Mouse (Mus musculus): ENCODE measurements around the gene Gatad2a. TPM values are rescaled to one million over a fixed set of nuclear protein-coding genes. Genes with fewer than 3 reads are reported as not detected.

Gene Gatad2a
- polyA plus RNA-seq, 1 experiment from 2014 or later: 49.6 TPM

DNA sequence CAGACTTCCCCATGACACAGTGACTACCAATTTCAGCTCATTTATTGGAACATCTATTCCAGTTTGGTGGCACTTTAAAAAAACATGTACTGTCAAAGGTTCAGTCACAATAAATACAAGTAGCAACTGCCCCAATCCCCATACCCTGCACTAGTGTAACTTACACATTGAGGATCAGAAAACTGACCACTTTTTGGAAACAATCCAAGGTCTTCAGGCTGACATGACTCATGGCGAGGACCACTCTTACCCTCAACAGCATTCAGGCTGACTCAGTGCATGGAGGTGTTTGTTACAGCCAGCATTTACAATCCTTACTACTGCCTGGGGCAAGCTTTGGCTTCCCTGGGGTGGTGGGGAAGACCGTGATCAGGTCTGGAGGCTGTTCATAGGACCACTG, 89.1 kb downstream of the Gatad2a start:
- no peak overlapping the region for H3K4me3 ChIP-seq (ENCODE audit: low read depth, low read length)
- no peak overlapping the region for H3K27ac ChIP-seq (ENCODE audit: low read length)
- no peak overlapping the region for H3K4me2 ChIP-seq (replicated peaks; ENCODE audit: low read depth, low read length)
- ATAC-seq (ENCODE audit: insufficient number of reproducible peaks, insufficient read depth, low FRiP score, low read depth): no peak
- no peaks in the 10 kb centered on the region for H3K9me3 ChIP-seq (ENCODE audit: control insufficient read depth, low read depth, low read length)
- H3K9ac ChIP-seq (replicated peaks; ENCODE audit: low read depth, low read length): no peak overlapping the region
- no peaks in the 10 kb centered on the region for H3K27me3 ChIP-seq (ENCODE audit: control insufficient read depth, insufficient read depth, low read length)
- WGBS: 86% methylated on average over 2 of the region's 2 CpGs
- H3K4me1 ChIP-seq (ENCODE audit: control insufficient read depth, insufficient read depth, low read length): 0 out of 2 replicates have a peak, but pooled peaks cover 2% of the 10 kb centered on the region
- peaks cover 28% of the 10 kb centered on the region for H3K36me3 ChIP-seq (ENCODE audit: control insufficient read depth, insufficient read depth, low read length)

DNA sequence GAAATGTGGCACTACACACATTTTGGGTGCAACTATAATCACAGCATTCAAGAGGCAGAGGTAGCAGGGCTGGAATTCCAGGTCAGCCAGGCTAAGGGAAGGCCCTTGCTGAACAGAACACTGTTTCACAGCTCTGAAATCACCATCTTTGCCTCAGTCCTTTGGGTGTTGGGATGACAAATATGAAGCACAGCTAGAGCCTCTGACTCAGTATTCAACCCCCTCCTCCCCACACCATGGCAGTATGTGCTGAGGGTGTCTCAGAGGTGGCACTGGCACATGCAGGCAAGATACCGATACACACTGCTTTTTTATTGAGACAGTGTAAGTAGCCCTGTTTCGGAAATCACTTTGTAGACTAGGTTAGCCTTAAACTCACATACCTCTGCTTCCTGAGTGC, 89.9 kb downstream of the Gatad2a start:
- Histone ChIP-seq H3K4me3 (ENCODE audit: low read depth, low read length) (no peak overlapping the region), H3K9me3 (ENCODE audit: control insufficient read depth, low read depth, low read length) (no peaks in the 10 kb centered on the region), H3K36me3 (ENCODE audit: control insufficient read depth, insufficient read depth, low read length) (peaks cover 21% of the 10 kb centered on the region), H3K27me3 (ENCODE audit: control insufficient read depth, insufficient read depth, low read length) (no peaks in the 10 kb centered on the region), H3K27ac (ENCODE audit: low read length) (no peak overlapping the region), H3K4me1 (ENCODE audit: control insufficient read depth, insufficient read depth, low read length) (0 out of 2 replicates have a peak, but pooled peaks cover 4% of the 10 kb centered on the region), H3K4me2 (replicated peaks; ENCODE audit: low read depth, low read length) (no peak overlapping the region), H3K9ac (replicated peaks; ENCODE audit: low read depth, low read length) (no peak overlapping the region)
- ATAC-seq (ENCODE audit: insufficient number of reproducible peaks, insufficient read depth, low FRiP score, low read depth): no peak
- WGBS: 94% methylated on average over 2 of the region's 2 CpGs

DNA sequence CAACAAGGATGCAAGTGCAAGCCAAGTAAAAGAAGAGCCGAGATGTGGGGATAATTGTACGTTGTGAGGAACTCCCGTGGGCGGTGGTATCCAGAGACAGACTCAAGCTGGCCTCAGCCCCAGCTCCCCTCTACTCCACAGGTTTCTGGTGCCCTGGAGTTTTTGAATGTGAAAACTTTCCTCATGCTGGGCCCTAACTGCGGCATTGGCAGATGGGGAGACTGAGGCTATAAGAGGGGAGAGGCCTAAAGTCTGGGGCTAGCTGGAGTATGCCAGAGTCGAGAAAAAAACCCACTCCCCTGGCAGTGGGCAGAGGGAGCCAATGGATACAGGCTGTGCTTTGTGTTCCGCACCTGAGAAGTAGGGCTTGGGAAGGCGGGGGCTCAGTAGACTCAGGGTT, 92.1 kb downstream of the Gatad2a start:
- H3K9me3 ChIP-seq (ENCODE audit: control insufficient read depth, low read depth, low read length): no peaks in the 10 kb centered on the region
- peaks cover 11% of the 10 kb centered on the region; the same call in 1 of the 2 replicates for H3K4me1 ChIP-seq (ENCODE audit: control insufficient read depth, insufficient read depth, low read length)
- H3K9ac ChIP-seq (replicated peaks; ENCODE audit: low read depth, low read length): no peak overlapping the region
- peak overlapping the region; percentile 75; the same call in 1 of the 2 replicates for H3K4me3 ChIP-seq (ENCODE audit: low read depth, low read length)
- H3K4me2 ChIP-seq (replicated peaks; ENCODE audit: low read depth, low read length): no peak overlapping the region
- WGBS: 78% methylated on average over 8 of the region's 8 CpGs
- no peaks in the 10 kb centered on the region for H3K27me3 ChIP-seq (ENCODE audit: control insufficient read depth, insufficient read depth, low read length)
- H3K27ac ChIP-seq (ENCODE audit: low read length): no peak overlapping the region
- no peak for ATAC-seq (ENCODE audit: insufficient number of reproducible peaks, insufficient read depth, low FRiP score, low read depth)
- peaks cover 7% of the 10 kb centered on the region; the same call in 1 of the 2 replicates for H3K36me3 ChIP-seq (ENCODE audit: control insufficient read depth, insufficient read depth, low read length)

DNA sequence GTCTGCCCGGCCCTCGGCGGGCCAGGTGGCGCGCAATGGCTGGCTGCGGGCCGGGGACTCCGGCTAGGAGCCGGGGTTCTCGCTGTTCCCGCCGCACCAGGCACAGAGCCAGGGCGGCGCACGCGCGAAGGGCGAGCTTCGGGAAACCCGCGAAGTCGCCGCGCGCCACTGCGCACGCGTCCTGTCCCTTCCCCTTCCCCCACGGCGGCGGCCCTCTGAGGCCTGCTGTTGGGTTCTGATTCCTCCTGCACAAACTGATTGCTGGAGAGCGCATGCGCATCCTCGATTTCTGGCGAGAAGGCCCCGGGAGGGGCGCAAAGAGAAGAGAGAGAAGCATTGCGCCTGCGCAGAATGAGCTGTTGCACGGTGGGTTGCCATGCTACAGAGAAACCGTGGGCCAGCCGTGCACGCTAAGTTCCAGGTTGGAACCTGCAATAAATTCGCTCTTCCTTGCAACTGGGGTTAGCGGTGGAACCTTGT, 93.1 kb downstream of the Gatad2a start:
- peak overlapping the region; percentile 75 for H3K4me3 ChIP-seq (ENCODE audit: low read depth, low read length)
- under 1% methylated on average over 45 of the region's 45 CpGs for WGBS
- no peaks in the 10 kb centered on the region for H3K9me3 ChIP-seq (ENCODE audit: control insufficient read depth, low read depth, low read length)
- H3K4me2 ChIP-seq (replicated peaks; ENCODE audit: low read depth, low read length): peak overlapping the region; percentile 98
- H3K27ac ChIP-seq (ENCODE audit: low read length): peak overlapping the region; percentile 91
- peak overlapping the region; percentile 65 for H3K9ac ChIP-seq (replicated peaks; ENCODE audit: low read depth, low read length)
- H3K36me3 ChIP-seq (ENCODE audit: control insufficient read depth, insufficient read depth, low read length): peaks cover 4% of the 10 kb centered on the region; the same call in 1 of the 2 replicates
- H3K27me3 ChIP-seq (ENCODE audit: control insufficient read depth, insufficient read depth, low read length): no peaks in the 10 kb centered on the region
- ATAC-seq (ENCODE audit: insufficient number of reproducible peaks, insufficient read depth, low FRiP score, low read depth): peak; percentile 87
- H3K4me1 ChIP-seq (ENCODE audit: control insufficient read depth, insufficient read depth, low read length): peaks cover 11% of the 10 kb centered on the region; the same call in 1 of the 2 replicates

DNA sequence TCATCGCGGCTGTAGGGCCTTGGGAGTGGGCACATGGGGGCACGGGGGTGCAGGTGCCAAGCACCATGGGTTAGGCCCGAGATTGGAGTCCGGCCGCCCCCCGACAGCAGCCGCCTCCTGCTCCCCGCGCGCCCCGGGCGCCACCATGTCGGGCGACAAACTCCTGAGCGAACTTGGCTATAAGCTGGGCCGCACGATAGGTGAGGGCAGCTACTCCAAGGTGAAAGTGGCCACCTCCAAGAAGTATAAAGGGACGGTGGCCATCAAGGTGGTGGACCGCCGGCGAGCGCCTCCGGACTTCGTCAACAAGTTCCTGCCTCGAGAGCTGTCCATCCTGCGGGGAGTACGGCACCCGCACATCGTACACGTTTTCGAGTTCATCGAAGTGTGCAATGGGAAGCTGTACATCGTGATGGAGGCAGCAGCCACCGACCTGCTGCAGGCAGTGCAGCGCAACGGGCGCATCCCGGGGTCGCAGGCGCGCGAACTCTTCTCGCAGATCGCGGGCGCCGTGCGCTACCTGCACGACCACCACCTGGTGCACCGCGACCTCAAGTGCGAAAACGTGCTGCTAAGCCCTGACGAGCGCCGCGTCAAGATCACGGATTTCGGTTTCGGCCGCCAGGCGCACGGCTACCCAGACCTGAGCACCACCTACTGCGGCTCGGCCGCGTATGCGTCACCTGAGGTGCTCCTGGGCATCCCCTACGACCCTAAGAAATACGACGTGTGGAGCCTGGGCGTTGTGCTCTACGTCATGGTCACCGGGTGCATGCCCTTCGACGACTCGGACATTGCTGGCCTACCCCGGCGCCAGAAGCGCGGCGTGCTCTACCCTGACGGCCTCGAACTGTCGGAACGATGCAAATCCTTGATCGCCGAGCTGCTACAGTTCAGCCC, 93.8 kb downstream of the Gatad2a start, which contains the start of the genes Tssk6, Ndufa13 and Yjefn3:
Tssk6 (plus strand) TSS at position 22 of the 900 bp plus-strand sequence.
Ndufa13 (minus strand) TSS at position 396 of the 900 bp plus-strand sequence.
Yjefn3 (minus strand) TSS at position 550 of the 900 bp plus-strand sequence.
- ATAC-seq (ENCODE audit: insufficient number of reproducible peaks, insufficient read depth, low FRiP score, low read depth): peak; percentile 14
- WGBS: 3% methylated on average over 88 of the region's 89 CpGs
- Histone ChIP-seq H3K27me3 (ENCODE audit: control insufficient read depth, insufficient read depth, low read length) (no peaks in the 10 kb centered on the region), H3K4me3 (ENCODE audit: low read depth, low read length) (peak within 1 kb of the TSS; percentile 75), H3K9me3 (ENCODE audit: control insufficient read depth, low read depth, low read length) (no peaks in the 10 kb centered on the region), H3K9ac (replicated peaks; ENCODE audit: low read depth, low read length) (peak within 1 kb of the TSS; percentile 68), H3K27ac (ENCODE audit: low read length) (peak within 1 kb of the TSS; percentile 91), H3K4me2 (replicated peaks; ENCODE audit: low read depth, low read length) (peak within 1 kb of the TSS; percentile 98), H3K36me3 (ENCODE audit: control insufficient read depth, insufficient read depth, low read length) (no peaks in the 10 kb centered on the region; the same call in 1 of the 2 replicates), H3K4me1 (ENCODE audit: control insufficient read depth, insufficient read depth, low read length) (peaks cover 11% of the 10 kb centered on the region; the same call in 1 of the 2 replicates)

DNA sequence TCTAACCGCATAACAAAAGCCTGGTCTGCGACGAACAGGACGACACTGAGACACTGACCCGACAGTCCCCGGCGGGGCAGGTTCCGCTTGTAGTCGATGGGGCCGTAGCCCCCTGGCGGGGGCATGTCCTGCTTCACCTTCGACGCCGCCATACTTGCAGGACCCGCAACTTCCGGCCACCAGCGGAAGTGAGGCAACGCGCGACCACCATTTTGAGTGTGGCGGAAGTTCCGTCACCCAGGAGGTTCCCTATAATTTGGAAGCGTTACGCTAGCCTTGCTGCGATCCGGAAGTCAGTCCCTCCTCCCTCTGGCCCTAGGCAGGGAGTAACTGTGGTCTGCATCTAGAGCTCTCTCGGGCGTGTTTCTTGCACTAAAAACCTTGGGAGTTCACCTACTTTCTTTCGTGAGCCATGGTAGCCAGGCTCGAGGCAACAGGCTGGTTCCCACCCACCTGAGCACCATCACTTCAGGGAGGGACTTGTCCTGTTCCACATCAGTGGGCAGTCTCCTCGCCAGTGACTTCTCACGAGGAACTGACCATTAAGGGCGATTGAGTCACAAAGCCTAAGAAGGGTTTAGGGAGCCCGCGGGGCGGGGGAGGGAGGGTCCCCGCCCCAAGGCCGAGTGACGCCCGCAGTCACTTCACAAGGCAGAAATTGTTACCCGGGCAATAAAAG, 94.6 kb downstream of the Gatad2a start:
- Histone ChIP-seq H3K36me3 (ENCODE audit: control insufficient read depth, insufficient read depth, low read length) (0 out of 2 replicates have a peak, but pooled peaks cover 2% of the 10 kb centered on the region), H3K27me3 (ENCODE audit: control insufficient read depth, insufficient read depth, low read length) (no peaks in the 10 kb centered on the region), H3K4me1 (ENCODE audit: control insufficient read depth, insufficient read depth, low read length) (peaks cover 11% of the 10 kb centered on the region; the same call in 1 of the 2 replicates), H3K9ac (replicated peaks; ENCODE audit: low read depth, low read length) (peak overlapping the region; percentile 68), H3K9me3 (ENCODE audit: control insufficient read depth, low read depth, low read length) (no peaks in the 10 kb centered on the region), H3K4me2 (replicated peaks; ENCODE audit: low read depth, low read length) (peak overlapping the region; percentile 98), H3K27ac (ENCODE audit: low read length) (peak overlapping the region; percentile 91), H3K4me3 (ENCODE audit: low read depth, low read length) (peak overlapping the region; percentile 75)
- 3% methylated on average over 41 of the region's 41 CpGs for WGBS
- peak; percentile 80 for ATAC-seq (ENCODE audit: insufficient number of reproducible peaks, insufficient read depth, low FRiP score, low read depth)

DNA sequence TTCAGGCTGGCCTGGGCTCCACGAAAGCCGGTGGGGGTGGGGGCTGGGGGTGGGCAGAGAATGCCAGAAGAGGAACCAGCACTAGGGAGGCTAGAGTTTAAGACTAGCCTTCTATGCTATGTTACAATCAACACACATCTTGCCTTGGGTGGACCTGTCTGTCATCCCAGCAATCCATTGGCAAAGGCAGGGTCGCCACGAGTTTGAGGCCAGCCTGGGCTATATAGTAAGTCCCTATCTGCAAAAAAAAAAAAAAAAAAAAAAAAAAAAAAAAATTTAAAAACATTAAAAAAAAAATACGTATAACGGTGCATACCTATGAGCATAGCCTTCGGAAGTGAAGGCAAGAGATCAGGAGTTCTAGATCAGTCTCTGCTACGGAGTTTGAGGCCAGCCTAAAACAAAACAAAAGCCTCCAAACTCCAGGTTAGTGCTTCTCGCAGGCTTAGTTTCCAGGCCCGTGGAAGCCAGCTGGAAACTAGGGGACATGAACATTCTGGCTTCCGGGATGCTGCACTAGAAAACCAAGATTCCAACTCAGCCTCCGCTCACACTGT, 95.2 kb downstream of the Gatad2a start:
- 0 out of 2 replicates have a peak, but pooled peaks cover 2% of the 10 kb centered on the region for H3K36me3 ChIP-seq (ENCODE audit: control insufficient read depth, insufficient read depth, low read length)
- peak overlapping the region; percentile 75 for H3K4me3 ChIP-seq (ENCODE audit: low read depth, low read length)
- H3K4me2 ChIP-seq (replicated peaks; ENCODE audit: low read depth, low read length): peak overlapping the region; percentile 98
- peak overlapping the region; percentile 91 for H3K27ac ChIP-seq (ENCODE audit: low read length)
- H3K4me1 ChIP-seq (ENCODE audit: control insufficient read depth, insufficient read depth, low read length): peaks cover 11% of the 10 kb centered on the region; the same call in 1 of the 2 replicates
- WGBS: 16% methylated on average over 12 of the region's 12 CpGs
- peak overlapping the region; percentile 68 for H3K9ac ChIP-seq (replicated peaks; ENCODE audit: low read depth, low read length)
- H3K9me3 ChIP-seq (ENCODE audit: control insufficient read depth, low read depth, low read length): no peaks in the 10 kb centered on the region
- no peaks in the 10 kb centered on the region for H3K27me3 ChIP-seq (ENCODE audit: control insufficient read depth, insufficient read depth, low read length)
- ATAC-seq (ENCODE audit: insufficient number of reproducible peaks, insufficient read depth, low FRiP score, low read depth): no peak

DNA sequence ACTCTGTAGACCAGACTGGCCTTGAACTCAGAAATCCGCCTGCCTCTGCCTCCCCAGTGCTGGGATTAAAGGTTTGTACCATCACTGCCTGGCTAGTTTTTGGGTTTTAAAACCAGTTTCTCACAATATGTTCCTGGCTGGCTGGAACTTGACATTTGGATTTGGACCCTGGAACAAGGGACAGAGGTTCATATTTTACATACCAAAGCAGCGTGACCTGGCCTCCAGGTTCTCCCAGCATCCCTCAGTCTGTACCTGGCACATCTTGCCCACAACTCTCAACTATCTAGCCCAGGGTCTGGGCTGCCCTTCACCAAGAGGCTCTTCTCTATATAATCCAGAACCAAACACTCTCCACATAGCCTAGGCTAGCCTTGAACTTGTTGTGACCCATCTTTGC, 96.3 kb downstream of the Gatad2a start:
- 88% methylated on average over 2 of the region's 2 CpGs for WGBS
- Histone ChIP-seq H3K27me3 (ENCODE audit: control insufficient read depth, insufficient read depth, low read length) (no peaks in the 10 kb centered on the region), H3K36me3 (ENCODE audit: control insufficient read depth, insufficient read depth, low read length) (peaks cover 2% of the 10 kb centered on the region; the same call in 1 of the 2 replicates), H3K9me3 (ENCODE audit: control insufficient read depth, low read depth, low read length) (no peaks in the 10 kb centered on the region), H3K9ac (replicated peaks; ENCODE audit: low read depth, low read length) (no peak overlapping the region), H3K4me1 (ENCODE audit: control insufficient read depth, insufficient read depth, low read length) (peaks cover 11% of the 10 kb centered on the region; the same call in 1 of the 2 replicates), H3K27ac (ENCODE audit: low read length) (no peak overlapping the region), H3K4me2 (replicated peaks; ENCODE audit: low read depth, low read length) (no peak overlapping the region), H3K4me3 (ENCODE audit: low read depth, low read length) (no peak overlapping the region)
- no peak for ATAC-seq (ENCODE audit: insufficient number of reproducible peaks, insufficient read depth, low FRiP score, low read depth)

Measured in stomach, embryonic 14.5 days (tissue).